In the genomic region with DNA sequence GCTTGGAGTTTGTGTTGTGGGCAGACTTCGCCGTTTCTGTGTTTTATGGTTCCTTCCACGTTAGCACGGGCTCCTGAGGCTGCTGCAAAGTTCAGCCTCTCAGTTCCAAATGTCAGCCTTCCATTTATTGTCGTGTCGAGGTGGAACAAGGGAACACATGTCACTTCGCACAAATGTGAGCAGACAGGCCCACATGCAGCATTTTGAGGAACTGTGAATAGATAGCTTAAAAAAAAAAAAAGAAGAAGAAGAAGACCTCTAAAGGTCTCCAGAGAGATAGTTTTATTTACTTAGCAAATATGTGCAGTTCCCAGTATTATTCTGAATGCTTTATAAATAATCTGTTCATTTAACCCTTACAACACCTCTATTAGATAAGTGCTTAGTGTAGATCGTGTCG, we compare ENCODE assay signal across 19 mouse cellular contexts.
DNase-seq lines count a peak whose midpoint lies in the region; ATAC-seq and TF ChIP-seq lines count a peak whose summit lies in the region.
"Had no signal": no experiment of that assay in that cellular context is flagged by ENCODE, and none has a peak within 500 bp of the region (broad histone marks: within the 10 kb centered on the region; RNA-seq: fewer than 3 reads in every experiment).

No protein-coding gene starts in this region.

- dilution Hi-C loops in CH12.LX (cut with MboI; ENCODE audit: extremely low pct_ligation_motif_present, extremely low pct_unique_long_range_greater_than_20kb, low sequenced_read_pairs), result no loop called here

- no peak overlapping the region for H3K27ac ChIP-seq in CH12.LX (ENCODE audit: insufficient read depth, low read depth)
- no peak overlapping the region for H3K27ac ChIP-seq in midbrain, embryonic 11.5 days (ENCODE audit: low read depth, low read length)
- H3K27ac ChIP-seq: embryonic facial prominence, embryonic 10.5 days; forebrain, embryonic 15.5 days; hindbrain, embryonic 15.5 days had no signal

- ATAC-seq in granulocyte monocyte progenitor cell, adult 5-6 weeks (replicated peaks; ENCODE audit: poor library complexity, severe bottlenecking), result peak; percentile 68
- ATAC-seq in midbrain, embryonic 11.5 days (ENCODE audit: low FRiP score), result no peak
- ATAC-seq: forebrain, embryonic 15.5 days; intestine, embryonic 16.5 days had no signal

- WGBS in midbrain, embryonic 11.5 days, result 83% methylated on average over 9 of the region's 9 CpGs

- peaks cover 18 to 63% of the 10 kb centered on the region in 2 experiments for H3K4me1 ChIP-seq in CH12.LX (ENCODE audit: control insufficient read depth in 1 of 2, insufficient read depth in 2 of 2)
- H3K4me1 ChIP-seq in midbrain, embryonic 11.5 days (ENCODE audit: control insufficient read depth, insufficient read depth, low read length), result no peaks in the 10 kb centered on the region
- H3K4me1 ChIP-seq: forebrain, embryonic 15.5 days; hindbrain, embryonic 15.5 days had no signal

- TF ChIP-seq EP300 in CH12.LX (IDR thresholded peaks at IDR 0.05; ENCODE audit: low read length), result peak; percentile 82

- H3K36me3 ChIP-seq in CH12.LX (replicated peaks in 1 of 2; ENCODE audit: control insufficient read depth in 1 of 2, insufficient read depth in 1 of 2, low read length in 1 of 2), result no peaks in the 10 kb centered on the region
- H3K36me3 ChIP-seq in midbrain, embryonic 11.5 days (ENCODE audit: control insufficient read depth, insufficient read depth, low read length), result no peaks in the 10 kb centered on the region
- H3K36me3 ChIP-seq: embryonic facial prominence, embryonic 10.5 days; forebrain, embryonic 15.5 days; heart, embryonic 12.5 days; hindbrain, embryonic 15.5 days had no signal

- in situ Hi-C loops in CH12.LX (cut with MboI; ENCODE audit: low pct_ligation_motif_present, low pct_unique_long_range_greater_than_20kb, low sequenced_read_pairs), result no loop called here

- H3K4me2 ChIP-seq in CH12.LX (ENCODE audit: insufficient read depth, low read depth, poor library complexity, severe bottlenecking), result peak overlapping the region; percentile 53; the same call in 1 of the 2 replicates
- no peak overlapping the region for H3K4me2 ChIP-seq in midbrain, embryonic 11.5 days
- H3K4me2 ChIP-seq: forebrain, embryonic 15.5 days; heart, embryonic 12.5 days; hindbrain, embryonic 15.5 days had no signal

- peak; percentile 52 for DNase-seq in heart, adult 11 months
- no peak for DNase-seq in heart, postnatal 10 days
- DNase-seq in CH12.LX (ENCODE audit: extremely low read depth), result peak; percentile 57
- DNase-seq in testis, postnatal 14 days (ENCODE audit: low spot score), result no peak
- DNase-seq in cerebellum, adult 9-10 months, result no peak
- DNase-seq in midbrain, embryonic 11.5 days (ENCODE audit: low spot score, missing footprints), result no peak
- DNase-seq: adrenal gland, adult 8-10 months; adrenal gland, postnatal 36 days; cerebellum, adult 11 months; cerebellum, adult 8-10 months; cerebellum, postnatal 25 days; gastrocnemius, postnatal 10 days; heart, postnatal 36 days had no signal

- no peaks in the 10 kb centered on the region for H3K9me3 ChIP-seq in CH12.LX (replicated peaks; ENCODE audit: low read length)
- H3K9me3 ChIP-seq in midbrain, embryonic 11.5 days (ENCODE audit: control insufficient read depth, low read length), result no peaks in the 10 kb centered on the region
- H3K9me3 ChIP-seq: embryonic facial prominence, embryonic 10.5 days; forebrain, embryonic 15.5 days; heart, embryonic 12.5 days; hindbrain, embryonic 15.5 days had no signal

- H3K9ac ChIP-seq in CH12.LX (ENCODE audit: insufficient read depth, low read depth), result no peak overlapping the region
- no peak overlapping the region for H3K9ac ChIP-seq in midbrain, embryonic 11.5 days (ENCODE audit: low read length)
- H3K9ac ChIP-seq: forebrain, embryonic 15.5 days; heart, embryonic 12.5 days; hindbrain, embryonic 15.5 days had no signal

- H3K4me3 ChIP-seq in CH12.LX (replicated peaks in 1 of 3; ENCODE audit: low read depth in 2 of 3, low read length in 2 of 3, poor library complexity in 1 of 3), result no peak overlapping the region
- no peak overlapping the region for H3K4me3 ChIP-seq in midbrain, embryonic 11.5 days (ENCODE audit: low read depth, low read length)
- H3K4me3 ChIP-seq: embryonic facial prominence, embryonic 10.5 days; forebrain, embryonic 15.5 days; heart, embryonic 12.5 days; hindbrain, embryonic 15.5 days had no signal

- TF ChIP-seq CTCF in CH12.LX (conservative IDR thresholded peaks at IDR 0.05 in 1 of 2, IDR thresholded peaks at IDR 0.05 in 1 of 2; ENCODE audit: low read depth in 2 of 2, low read length in 2 of 2), result no peak

- intact Hi-C loops in heart, postnatal 10 days (cut with DNase I), result no loop called here

- H3K27me3 ChIP-seq in CH12.LX (replicated peaks), result no peaks in the 10 kb centered on the region
- no peaks in the 10 kb centered on the region for H3K27me3 ChIP-seq in midbrain, embryonic 11.5 days (ENCODE audit: control insufficient read depth, insufficient read depth, low read length)
- H3K27me3 ChIP-seq: forebrain, embryonic 15.5 days; heart, embryonic 12.5 days; hindbrain, embryonic 15.5 days had no signal

- H3K79me2 ChIP-seq in CH12.LX (replicated peaks; ENCODE audit: control insufficient read depth, extremely low read depth, insufficient read depth, poor library complexity, severe bottlenecking), result no peaks in the 10 kb centered on the region

- TF ChIP-seq POLR2A in CH12.LX (IDR thresholded peaks at IDR 0.05; ENCODE audit: low read depth, low read length), result no peak

- TF ChIP-seq RAD21 in CH12.LX (IDR thresholded peaks at IDR 0.05; ENCODE audit: low read depth, low read length), result no peak

TF ChIP-seq in CH12.LX, 34 proteins besides CTCF, POLR2A, EP300 and RAD21:
- TF ChIP-seq UBTF (IDR thresholded peaks at IDR 0.05; ENCODE audit: low read depth, low read length), result no peak
- TF ChIP-seq MXI1 (IDR thresholded peaks at IDR 0.05; ENCODE audit: low read depth, low read length), result peak; percentile 67; the same call in 1 of the 2 replicates
- TF ChIP-seq BHLHE40 (IDR thresholded peaks at IDR 0.05; ENCODE audit: low read depth, low read length), result peak; percentile 75
- TF ChIP-seq ETS1 (conservative IDR thresholded peaks at IDR 0.05; ENCODE audit: low read depth, low read length), result peak; percentile 56
- peak; percentile 90 for TF ChIP-seq MYC (IDR thresholded peaks at IDR 0.05; ENCODE audit: low read depth, low read length)
- TF ChIP-seq MAX (IDR thresholded peaks at IDR 0.05; ENCODE audit: low read length), result peak; percentile 93
- TF ChIP-seq MAFK (IDR thresholded peaks at IDR 0.05; ENCODE audit: insufficient replicate concordance, low read length), result no peak
- no peak for TF ChIP-seq ELF1 (IDR thresholded peaks at IDR 0.05; ENCODE audit: low read depth, low read length)
- TF ChIP-seq JUND (conservative IDR thresholded peaks at IDR 0.05; ENCODE audit: low read depth, low read length), result peak; percentile 12; the same call in 1 of the 2 replicates
- no peak for TF ChIP-seq SIN3A (IDR thresholded peaks at IDR 0.05; ENCODE audit: low read length)
- no peak for TF ChIP-seq POLR2AphosphoS2 (IDR thresholded peaks at IDR 0.05; ENCODE audit: low read depth, low read length)
- TF ChIP-seq IRF4 (IDR thresholded peaks at IDR 0.05; ENCODE audit: low read depth, low read length), result peak; percentile 82
- TF ChIP-seq ZMIZ1 (IDR thresholded peaks at IDR 0.05; ENCODE audit: low read depth, low read length), result no peak
- no peak for TF ChIP-seq HCFC1 (IDR thresholded peaks at IDR 0.05; ENCODE audit: low read depth, low read length)
- no peak for TF ChIP-seq KAT2A (IDR thresholded peaks at IDR 0.05; ENCODE audit: insufficient replicate concordance, low read length)
- peak; percentile 97 for TF ChIP-seq ZNF384 (IDR thresholded peaks at IDR 0.05; ENCODE audit: low read depth, low read length)
- no peak for TF ChIP-seq TBP (conservative IDR thresholded peaks at IDR 0.05; ENCODE audit: low read depth, low read length)

Comparison
In these comparisons a context has a peak if more than half of its experiments do, and no peak if none do; other contexts are left out.
1. DNase-seq: peak in heart, adult 11 months (single experiment) and CH12.LX (single experiment); none in heart, postnatal 10 days (0 of 2), testis, postnatal 14 days (single experiment), cerebellum, adult 9-10 months (single experiment) and midbrain, embryonic 11.5 days (single experiment).